Mouse (Mus musculus) kidney, embryonic 14.5 days (tissue): ENCODE measurements around the gene Abhd11. TPM values are rescaled to one million over a fixed set of nuclear protein-coding genes. Genes with fewer than 3 reads are reported as not detected.
A peak's percentile ranks its signal among the peaks of the same experiment; 100 is the strongest.
"Not testable (repeated sequence)": the region's sequence is repeated elsewhere in the genome, so short reads cannot be mapped to it uniquely, and the experiment has no call there.

Experiments
- ATAC-seq: fragments of 200-750 bp; cut with Nextera tagmentation; 2 replicates; pipeline ENCODE4 v1.8.0; 2017; ENCODE audit warnings: moderate number of reproducible peaks, mild to moderate bottlenecking, moderate TSS enrichment, moderate library complexity; ENCODE audit not compliant: low FRiP score, low TSS enrichment
- H3K27ac ChIP-seq: fragments of 300-500 bp; sonication (generic); 2 replicates; pipeline ENCODE4 v1.5.1; 2014; ENCODE audit warnings: low read depth, mild to moderate bottlenecking, low read length, moderate library complexity, mixed read lengths
- H3K27me3 ChIP-seq: fragments of 300-500 bp; sonication (generic); 2 replicates; pipeline ENCODE4 v1.6.1; 2014; ENCODE audit warnings: mild to moderate bottlenecking, low read length; ENCODE audit not compliant: control insufficient read depth, insufficient read depth
- H3K36me3 ChIP-seq: fragments of 300-500 bp; sonication (generic); 2 replicates; pipeline ENCODE4 v1.6.1; 2014; ENCODE audit warnings: low read length, mixed read lengths; ENCODE audit not compliant: control insufficient read depth, insufficient read depth
- H3K4me1 ChIP-seq: fragments of 300-500 bp; sonication (generic); 2 replicates; pipeline ENCODE4 v1.6.1; 2014; ENCODE audit warnings: low read length, mixed read lengths; ENCODE audit not compliant: control insufficient read depth, insufficient read depth
- H3K4me2 ChIP-seq: fragments of 300-500 bp; sonication (generic); replicated peaks from 2 replicates; pipeline ENCODE4 v1.6.1; 2014; ENCODE audit warnings: low read depth, mild to moderate bottlenecking, low read length
- H3K4me3 ChIP-seq: fragments of 300-500 bp; sonication (generic); 2 replicates; pipeline ENCODE4 v1.5.1; 2014; ENCODE audit warnings: mild to moderate bottlenecking, low read length
- H3K9ac ChIP-seq: fragments of 300-500 bp; sonication (generic); 2 replicates; pipeline ENCODE4 v1.6.1; 2014; ENCODE audit warnings: low read depth, mild to moderate bottlenecking, low read length, moderate library complexity
- H3K9me3 ChIP-seq: fragments of 300-500 bp; sonication (generic); 2 replicates; pipeline ENCODE4 v1.6.1; 2016; ENCODE audit warnings: low read length; ENCODE audit not compliant: control insufficient read depth
- WGBS: fragments of 180-500 bp; shearing (Covaris S2); extraction: QIAGEN DNeasy Blood & Tissue Kit; methylation state at CpG from one replicate; pipeline ENCODE4 v1.1.7; 2014; 5-methylcytosine and 5-hydroxymethylcytosine counted together
- polyA plus RNA-seq: library from polyadenylated mRNA; unstranded; fragments of >200 nt; fragmentation: Nextera tagmentation; extraction: Ambion mirVana; gene quantifications from 2 replicates; pipeline ENCODE4 v1.2.1, GENCODE M21; 2014

Abhd11 gene
- polyA plus RNA-seq = 73.5 and 78.9 TPM in 2 replicates

DNA sequence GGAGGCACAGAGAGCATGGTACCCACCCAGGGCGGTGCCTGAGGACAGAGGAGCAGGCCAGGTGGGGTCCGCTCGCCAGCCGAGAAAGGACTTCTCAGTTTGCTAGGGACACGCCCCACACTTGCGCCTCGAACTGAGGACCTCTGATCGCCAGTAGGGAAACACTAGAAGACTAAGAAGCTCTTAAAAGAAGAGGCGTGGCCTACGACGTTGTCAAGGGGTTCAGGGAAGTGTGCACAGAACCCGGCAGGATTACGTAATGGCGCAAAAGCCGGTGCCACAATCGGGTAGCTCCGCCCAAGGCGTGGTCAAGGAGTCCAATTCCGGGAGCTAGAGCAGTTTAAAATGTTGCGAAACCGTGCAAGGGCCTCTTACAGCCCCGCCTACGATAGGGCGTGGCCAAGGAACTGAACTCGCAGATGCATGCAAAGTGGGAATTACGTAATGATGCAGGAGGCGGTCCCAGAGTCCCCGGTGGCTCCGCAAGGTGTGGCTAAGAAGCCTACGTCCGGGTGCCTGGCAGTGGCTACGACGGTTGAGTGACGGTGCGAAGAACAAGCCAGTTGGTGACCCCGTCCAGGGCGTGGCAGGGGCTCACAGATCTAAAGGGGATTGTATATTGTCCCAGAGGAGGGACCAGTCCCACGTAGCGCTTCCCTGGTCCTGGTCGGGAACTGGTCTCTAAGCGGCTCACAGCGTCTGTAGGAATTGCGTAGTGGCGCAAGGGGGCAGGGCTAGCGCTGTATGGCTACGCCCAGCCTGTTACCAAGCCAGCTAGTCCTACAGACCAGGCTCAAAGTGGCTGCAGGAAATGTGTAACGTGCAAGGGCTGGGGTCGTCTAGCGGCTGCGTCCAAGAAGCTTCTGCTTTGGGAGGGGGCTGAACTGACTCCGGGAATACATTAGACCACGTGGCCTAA lies at the start of gene Abhd11:
TSS of gene Abhd11 (plus strand) at position 482 of the 919 bp plus-strand sequence.
- H3K27ac ChIP-seq = peak within 1 kb of the TSS; percentile 99
- WGBS = under 1% methylated on average over 52 of the region's 52 CpGs
- H3K27me3 ChIP-seq = no peaks in the 10 kb centered on the region
- H3K9ac ChIP-seq = peak within 1 kb of the TSS; percentile 70
- H3K4me3 ChIP-seq = peak within 1 kb of the TSS; percentile 67
- peaks cover 24% of the 10 kb centered on the region for H3K4me1 ChIP-seq
- H3K4me2 ChIP-seq = peak within 1 kb of the TSS; percentile 75
- no peaks in the 10 kb centered on the region for H3K36me3 ChIP-seq
- ATAC-seq = peak; percentile 87
- no peaks in the 10 kb centered on the region for H3K9me3 ChIP-seq

DNA sequence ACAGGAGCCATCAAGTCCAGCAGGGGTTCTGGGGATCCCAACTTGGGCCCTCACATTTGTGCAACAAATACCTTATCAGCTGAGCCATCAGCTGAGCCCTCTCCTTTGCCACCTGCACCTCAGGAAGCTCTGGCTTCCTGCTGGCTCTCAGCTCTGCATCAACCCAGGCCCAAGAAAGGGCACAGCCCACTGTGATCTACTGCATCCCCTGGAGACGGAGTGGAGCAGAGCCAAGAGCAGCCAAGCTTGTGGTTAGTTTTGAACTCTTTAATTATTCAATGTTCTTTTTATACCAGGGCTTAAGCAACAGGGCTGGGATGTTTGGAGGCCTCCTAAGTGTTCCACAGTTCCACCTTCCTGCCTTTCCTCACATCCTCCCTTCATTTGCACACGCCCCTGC lies 48.5 kb upstream of the Abhd11 start:
- H3K4me3 ChIP-seq = no peak overlapping the region
- WGBS = 71% methylated on average over 2 of the region's 2 CpGs
- H3K4me2 ChIP-seq = no peak overlapping the region
- ATAC-seq = no peak
- H3K4me1 ChIP-seq = no peaks in the 10 kb centered on the region
- no peaks in the 10 kb centered on the region for H3K9me3 ChIP-seq
- H3K27me3 ChIP-seq = no peaks in the 10 kb centered on the region
- peak overlapping the region; percentile 24; the same call in 1 of the 2 replicates for H3K27ac ChIP-seq
- H3K36me3 ChIP-seq = no peaks in the 10 kb centered on the region
- H3K9ac ChIP-seq = no peak overlapping the region

DNA sequence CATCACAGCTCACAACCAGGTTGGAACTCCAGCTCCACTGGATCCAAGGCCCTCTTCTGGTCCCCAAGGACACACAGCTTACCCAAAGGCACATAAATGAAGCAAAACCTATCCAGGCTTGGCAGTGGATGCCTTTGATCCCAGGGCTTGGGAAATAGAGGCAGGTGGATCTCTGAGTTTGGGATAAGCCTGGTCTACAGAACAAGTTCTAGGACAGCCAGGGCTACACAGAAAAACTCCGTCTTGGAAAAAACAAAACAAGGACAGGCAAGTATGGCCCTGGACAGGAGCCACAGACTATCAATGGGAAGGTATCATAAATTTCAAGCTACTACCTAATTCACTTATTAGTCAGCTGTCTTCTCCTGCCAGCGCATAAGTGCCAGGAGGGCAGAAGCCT lies 47.4 kb upstream of the Abhd11 start:
- no peaks in the 10 kb centered on the region for H3K9me3 ChIP-seq
- no peak for ATAC-seq
- H3K36me3 ChIP-seq = no peaks in the 10 kb centered on the region
- no peak overlapping the region for H3K9ac ChIP-seq
- H3K4me3 ChIP-seq = no peak overlapping the region
- 80% methylated on average over 2 of the region's 2 CpGs for WGBS
- no peaks in the 10 kb centered on the region for H3K27me3 ChIP-seq
- H3K4me1 ChIP-seq = no peaks in the 10 kb centered on the region
- no peak overlapping the region for H3K4me2 ChIP-seq
- H3K27ac ChIP-seq = no peak overlapping the region

DNA sequence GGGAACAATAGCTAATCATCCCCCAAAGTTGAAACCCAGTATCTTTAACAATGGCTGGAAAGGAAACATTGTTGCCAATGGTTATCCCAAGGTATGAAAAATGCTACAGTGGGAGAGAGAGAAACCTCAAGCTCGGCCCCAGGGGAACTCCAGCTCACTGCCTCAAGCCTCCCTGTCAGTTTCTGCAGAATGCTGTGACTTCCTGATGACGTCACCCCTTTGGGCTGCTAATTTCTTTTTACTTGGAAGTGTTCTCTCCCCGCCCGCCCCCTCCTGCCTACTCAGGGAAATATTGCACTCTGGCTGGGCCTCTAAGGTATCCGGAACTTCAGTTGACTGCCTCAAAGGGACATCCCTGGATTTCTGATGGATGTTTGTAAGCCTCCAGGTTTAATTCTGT lies 45.4 kb upstream of the Abhd11 start:
- Histone ChIP-seq H3K9me3 (no peaks in the 10 kb centered on the region), H3K27me3 (no peaks in the 10 kb centered on the region), H3K9ac (no peak overlapping the region), H3K36me3 (no peaks in the 10 kb centered on the region), H3K4me1 (0 out of 2 replicates have a peak, but pooled peaks cover 5% of the 10 kb centered on the region), H3K4me2 (no peak overlapping the region), H3K27ac (no peak overlapping the region), H3K4me3 (no peak overlapping the region)
- 18% methylated on average over 5 of the region's 5 CpGs for WGBS
- no peak for ATAC-seq

DNA sequence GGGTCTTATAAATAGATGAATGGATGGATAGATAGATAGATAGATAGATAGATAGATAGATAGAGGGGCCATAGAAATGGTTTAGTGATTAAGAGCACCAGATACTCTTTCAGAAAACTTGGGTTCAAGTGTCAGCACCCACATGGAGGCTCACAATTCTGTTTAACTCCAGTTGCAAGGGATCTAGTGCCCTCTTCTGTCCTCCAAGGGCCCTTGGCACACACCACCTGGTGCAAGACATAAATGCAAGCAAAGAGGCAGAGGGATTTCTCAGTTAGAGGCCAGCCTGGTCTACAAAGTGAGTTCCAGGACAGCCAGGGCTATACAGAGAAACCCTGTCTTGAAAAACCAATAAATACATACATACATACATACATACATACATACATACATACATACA lies 44.3 kb upstream of the Abhd11 start:
- not testable (repeated sequence) for H3K4me3 ChIP-seq, H3K27ac ChIP-seq, H3K4me2 ChIP-seq, H3K4me1 ChIP-seq, H3K36me3 ChIP-seq, ATAC-seq, H3K9ac ChIP-seq, H3K9me3 ChIP-seq, H3K27me3 ChIP-seq

DNA sequence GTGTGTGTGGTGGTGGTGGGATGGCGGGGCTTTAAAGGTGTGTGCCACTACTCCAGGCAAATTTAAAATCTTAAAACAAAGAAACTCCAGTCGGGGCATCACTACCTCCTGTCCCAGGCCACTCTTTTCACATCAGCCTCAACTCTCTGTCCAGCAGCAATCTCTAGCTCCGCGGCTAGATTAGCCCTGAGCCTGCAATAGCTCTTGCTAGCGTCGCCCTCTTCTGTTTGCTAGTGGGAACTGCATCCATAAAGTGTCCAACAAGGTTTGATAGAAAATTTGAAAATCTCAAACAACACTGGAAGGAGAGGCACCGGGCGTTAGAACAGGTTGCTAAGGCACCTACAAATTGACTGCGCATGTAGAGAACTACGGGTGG lies 43.5 kb upstream of the Abhd11 start:
- Histone ChIP-seq H3K9ac (no peak overlapping the region), H3K27ac (peak overlapping the region; percentile 24; the same call in 1 of the 2 replicates), H3K4me1 (0 out of 2 replicates have a peak, but pooled peaks cover 5% of the 10 kb centered on the region), H3K36me3 (no peaks in the 10 kb centered on the region), H3K4me3 (peak overlapping the region; percentile 18; the same call in 1 of the 2 replicates), H3K9me3 (no peaks in the 10 kb centered on the region), H3K27me3 (no peaks in the 10 kb centered on the region), H3K4me2 (peak overlapping the region; percentile 43)
- ATAC-seq = peak; percentile 65
- WGBS = 6% methylated on average over 10 of the region's 10 CpGs

DNA sequence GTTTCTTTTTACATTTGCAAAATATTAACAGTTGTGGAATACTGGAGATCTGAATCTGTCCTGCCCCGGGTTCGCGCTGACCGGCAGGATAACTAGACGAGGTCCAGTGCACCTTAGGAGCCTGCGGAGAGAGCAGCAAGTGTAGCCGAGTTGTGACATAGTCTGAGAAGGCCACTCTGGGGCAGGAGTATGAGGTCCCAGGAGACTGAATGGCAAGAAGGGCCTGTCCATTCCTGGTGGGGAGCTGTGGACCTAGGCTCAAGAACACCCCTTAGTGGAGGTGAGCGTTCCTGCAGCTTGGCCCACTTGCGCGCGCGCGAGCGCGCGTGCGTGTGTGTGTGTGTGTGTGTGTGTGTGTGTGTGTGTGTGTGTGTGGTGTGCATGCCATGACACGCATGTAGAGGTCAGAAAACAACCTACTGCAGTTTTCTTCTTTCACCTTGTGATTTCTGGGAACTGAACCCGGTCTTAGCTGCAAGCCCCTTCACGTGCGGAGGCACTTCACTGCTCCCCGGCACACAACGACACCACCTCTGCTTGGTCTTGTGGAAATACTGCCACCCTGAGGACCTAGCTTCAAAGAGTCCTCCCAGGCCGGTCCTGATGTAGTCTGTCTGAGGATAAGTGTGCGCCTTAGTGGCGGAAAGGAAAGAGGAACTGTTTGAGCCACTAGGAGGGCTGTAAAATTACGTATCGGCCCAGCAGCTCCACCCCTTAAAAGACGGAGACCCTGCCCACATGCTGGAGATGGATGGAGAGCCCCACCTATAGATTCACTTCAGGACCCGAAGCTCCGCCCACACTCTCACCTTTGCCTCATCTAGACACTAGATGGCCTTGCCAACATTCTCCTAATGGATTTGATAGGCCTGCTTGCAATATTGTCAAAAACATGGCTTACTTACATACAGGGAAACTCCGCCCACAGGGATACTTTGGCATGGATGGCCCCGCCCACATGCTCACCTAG lies 42.8 kb upstream of the Abhd11 start:
- peak overlapping the region; percentile 43 for H3K4me2 ChIP-seq
- WGBS = 4% methylated on average over 33 of the region's 33 CpGs
- H3K4me1 ChIP-seq = 0 out of 2 replicates have a peak, but pooled peaks cover 5% of the 10 kb centered on the region
- H3K4me3 ChIP-seq = peak overlapping the region; percentile 18; the same call in 1 of the 2 replicates
- peak; percentile 65 for ATAC-seq
- H3K36me3 ChIP-seq = no peaks in the 10 kb centered on the region
- H3K27ac ChIP-seq = peak overlapping the region; percentile 24; the same call in 1 of the 2 replicates
- H3K9ac ChIP-seq = no peak overlapping the region
- H3K9me3 ChIP-seq = no peaks in the 10 kb centered on the region
- H3K27me3 ChIP-seq = no peaks in the 10 kb centered on the region

DNA sequence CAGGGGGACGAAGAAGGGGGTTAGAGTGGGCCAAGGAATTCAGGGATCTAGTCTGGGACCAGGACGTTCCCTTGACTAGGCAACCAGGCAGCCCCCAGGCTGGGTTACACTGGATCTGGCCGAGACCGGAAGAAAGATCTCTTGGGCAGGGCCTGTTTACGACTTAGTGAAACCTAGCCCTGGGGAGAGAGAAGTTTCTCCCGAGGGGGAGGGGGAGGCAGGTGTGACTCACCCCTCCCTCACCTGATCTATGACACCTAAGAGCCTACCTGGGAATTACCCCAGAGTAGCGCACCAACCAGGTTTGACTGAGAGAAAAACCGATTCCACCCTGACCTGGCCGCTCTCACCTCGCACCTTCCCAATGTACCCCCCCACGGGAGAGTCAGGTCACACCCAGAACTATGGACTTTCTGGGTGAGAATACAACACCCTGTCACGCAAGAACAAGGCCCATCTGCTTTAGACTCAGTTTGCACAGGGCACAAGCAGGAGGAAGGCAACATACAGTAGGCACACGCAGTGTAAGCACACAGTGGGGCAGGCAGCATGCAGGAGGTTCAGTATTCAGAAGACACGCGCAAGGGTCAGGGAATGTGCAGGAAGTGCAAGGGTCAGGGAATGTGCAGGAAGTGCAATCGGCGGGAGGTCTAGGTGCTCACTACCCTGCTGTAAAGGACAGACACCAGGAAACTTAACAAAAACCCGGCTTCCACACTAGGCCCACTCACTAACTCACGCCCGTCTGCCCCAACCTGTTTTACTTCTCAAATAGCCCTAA lies 41.6 kb upstream of the Abhd11 start:
- Histone ChIP-seq H3K9me3 (no peaks in the 10 kb centered on the region), H3K4me2 (no peak overlapping the region), H3K4me1 (0 out of 2 replicates have a peak, but pooled peaks cover 5% of the 10 kb centered on the region), H3K27me3 (no peaks in the 10 kb centered on the region), H3K36me3 (no peaks in the 10 kb centered on the region), H3K9ac (no peak overlapping the region), H3K4me3 (no peak overlapping the region), H3K27ac (peak overlapping the region; percentile 43; the same call in 1 of the 2 replicates)
- 51% methylated on average over 20 of the region's 20 CpGs for WGBS
- no peak for ATAC-seq
